Mouse (Mus musculus): Measurements from ENCODE around the gene Vax2.

Vax2 gene

DNA sequence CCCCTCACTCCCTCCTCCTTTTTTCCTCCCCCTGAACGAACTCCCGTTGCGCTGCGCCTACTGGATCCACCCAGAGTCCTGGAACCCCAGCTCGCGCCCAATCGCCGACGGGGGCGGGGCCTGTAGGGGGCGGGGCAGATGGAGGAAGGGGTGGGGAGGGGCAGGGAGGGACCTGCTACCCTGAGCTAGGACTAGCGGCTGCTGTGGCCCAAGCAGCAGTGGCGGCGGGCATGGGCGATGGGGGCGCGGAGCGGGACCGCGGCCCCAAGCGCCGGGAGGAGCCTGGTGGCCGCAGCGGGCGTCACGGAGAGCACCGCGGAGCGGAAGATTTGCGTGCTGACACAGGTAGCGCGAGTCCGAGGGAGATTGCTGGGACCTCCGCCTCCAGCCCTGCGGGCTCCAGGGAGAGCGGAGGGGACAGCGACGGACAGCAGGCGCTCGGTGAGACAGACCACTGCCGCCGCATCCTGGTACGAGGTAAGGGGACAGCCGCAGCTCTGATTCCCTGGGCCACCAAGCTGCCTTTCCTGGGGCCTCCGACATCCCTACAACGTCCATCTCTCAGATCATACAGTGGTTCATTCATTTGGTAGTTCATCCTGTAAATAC, at the start of gene Vax2:
TSS of gene Vax2 (plus strand) at position 198 of the 609 bp plus-strand sequence.
- peak; percentile 35 for DNase-seq (ENCODE audit: low read depth)

DNA sequence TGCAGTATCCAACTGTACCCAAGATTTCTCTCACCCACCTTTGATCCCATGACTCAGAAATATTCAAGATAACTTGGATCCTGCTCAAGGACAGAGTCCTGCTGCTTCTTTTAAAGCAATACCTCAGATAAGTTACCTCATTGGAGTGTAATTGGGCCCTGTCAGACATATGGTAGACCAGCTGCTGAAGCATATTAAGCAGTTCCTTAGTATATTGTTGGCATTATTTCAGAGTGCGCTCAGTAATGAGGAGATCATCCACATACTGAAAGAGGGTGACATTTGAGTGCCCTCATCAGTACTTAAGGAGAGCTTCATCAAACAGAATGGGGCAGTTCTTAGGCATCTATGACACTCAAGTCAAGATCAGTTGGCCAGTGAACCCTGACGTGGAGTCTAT, 46.1 kb upstream of the Vax2 start:
- no peak for DNase-seq (ENCODE audit: low read depth)

DNA sequence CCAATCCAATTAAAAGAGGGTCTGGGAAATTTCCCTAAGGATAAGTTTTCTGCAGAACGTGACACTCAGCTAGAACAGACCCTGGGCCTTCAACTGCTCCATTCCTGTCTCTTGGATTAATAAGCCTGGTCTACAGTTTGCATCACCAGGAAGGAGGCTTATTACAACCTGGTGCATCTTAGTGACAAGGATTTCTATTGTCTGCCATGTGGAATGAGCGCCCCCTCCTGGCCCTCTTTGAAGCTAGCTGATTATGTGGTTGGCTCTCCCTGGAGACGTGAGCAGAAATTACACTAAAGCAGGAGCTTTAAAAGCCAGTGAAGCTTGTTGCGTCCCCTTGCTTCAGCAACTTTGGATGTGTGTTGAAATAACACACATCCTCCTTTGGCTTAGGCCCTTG, 37.7 kb upstream of the Vax2 start:
- peak; percentile 67 for DNase-seq (ENCODE audit: low read depth)

DNA sequence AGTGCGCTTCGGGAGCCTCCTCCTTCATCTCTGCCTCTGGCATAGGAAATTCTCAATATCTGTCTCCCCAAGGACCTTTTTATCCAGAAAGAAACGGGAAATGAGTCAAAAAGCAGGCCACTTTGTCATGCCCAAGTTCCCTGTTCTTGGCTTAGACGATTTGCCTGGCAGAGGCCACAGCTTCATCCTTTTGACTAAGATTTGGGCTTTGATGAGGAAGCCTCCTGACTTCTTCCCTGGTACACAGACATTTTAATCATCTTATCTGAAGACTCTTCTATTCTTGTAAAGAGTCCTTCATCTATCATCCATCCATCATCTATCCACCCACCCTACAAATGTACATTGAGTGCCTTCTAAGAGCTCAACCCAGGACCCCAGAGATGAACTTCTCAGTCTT, 33.3 kb upstream of the Vax2 start, which contains the start of gene Cd207:
TSS of gene Cd207 (minus strand) at position 101 of the 400 bp plus-strand sequence.
- no peak for DNase-seq (ENCODE audit: low read depth)

DNA sequence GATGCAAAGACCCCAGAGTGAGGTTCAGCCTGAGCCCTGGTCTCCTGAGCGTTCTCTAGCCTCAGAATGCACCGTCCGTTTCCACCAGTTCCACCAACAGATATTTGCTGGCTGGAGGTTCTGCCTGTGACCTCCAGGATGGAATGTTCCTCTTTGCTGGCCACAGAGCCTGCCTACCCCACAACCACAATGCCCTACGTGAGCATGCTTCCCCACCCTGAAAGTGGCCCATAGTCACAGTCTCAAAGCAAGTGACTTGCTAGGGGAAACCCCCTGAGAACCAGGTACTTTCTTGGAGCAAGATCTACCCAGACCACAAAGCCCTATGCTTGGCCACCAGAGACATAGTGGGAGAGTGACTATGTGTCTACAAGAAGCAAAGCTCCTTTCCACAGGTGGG, 21.7 kb upstream of the Vax2 start:
- DNase-seq (ENCODE audit: low read depth), result no peak

DNA sequence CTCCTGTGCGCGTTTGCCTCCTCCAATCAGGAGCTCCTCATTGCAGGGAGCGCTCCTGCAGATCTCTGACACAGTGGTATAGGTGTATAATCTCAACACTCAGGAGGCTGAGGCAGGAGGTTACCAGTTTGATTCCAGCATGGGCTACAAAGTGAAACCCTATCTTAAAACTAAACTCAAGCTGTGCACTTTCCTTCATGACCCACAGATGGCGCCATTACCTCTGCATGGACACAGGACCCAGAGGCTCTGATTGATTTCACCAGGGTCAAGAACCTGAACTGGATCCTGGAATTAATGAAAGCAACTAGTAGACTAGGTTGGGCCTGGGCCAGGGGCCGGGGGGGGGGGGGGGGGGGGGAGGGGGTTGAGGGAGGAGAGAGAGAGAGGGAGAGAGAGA, 20.8 kb upstream of the Vax2 start:
- DNase-seq (ENCODE audit: low read depth), result peak; percentile 61

DNA sequence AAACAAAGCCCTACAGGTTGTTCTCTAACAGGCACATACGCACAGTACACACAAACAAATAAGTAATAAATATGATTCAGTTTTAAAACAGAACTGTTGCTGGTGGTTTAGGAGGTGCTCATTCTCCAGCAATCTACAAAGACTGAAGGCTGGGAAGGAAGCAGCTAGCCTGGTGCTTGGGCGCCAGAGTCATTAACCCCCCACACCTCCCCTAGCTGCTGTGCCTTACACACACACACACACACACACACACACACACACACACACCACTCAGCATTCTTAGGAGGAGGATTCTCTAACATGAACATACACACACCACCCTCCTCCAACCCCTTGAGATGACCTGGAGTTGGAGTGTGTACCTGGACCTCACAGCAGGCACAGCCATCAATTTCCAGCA, 20.1 kb upstream of the Vax2 start:
- DNase-seq (ENCODE audit: low read depth), result no peak

DNA sequence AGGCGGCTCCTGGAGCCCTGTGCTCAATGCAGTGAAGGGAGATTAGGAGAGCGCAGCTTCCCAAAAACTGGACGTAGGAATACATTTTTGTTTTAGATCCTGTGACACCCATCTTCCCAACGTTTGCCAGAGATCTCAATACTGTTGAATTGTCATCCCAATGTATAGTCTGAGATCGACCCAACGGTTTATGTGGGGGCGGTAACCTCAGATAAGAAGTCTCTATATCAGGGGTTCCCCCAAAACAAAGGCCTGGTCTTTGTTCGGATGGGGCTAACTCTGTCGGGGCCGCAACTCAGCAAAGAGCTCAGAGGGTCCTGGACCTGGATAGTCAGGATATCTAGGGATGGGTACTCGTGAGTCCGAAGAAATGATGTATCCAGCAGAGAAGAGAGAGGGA, 18.1 kb upstream of the Vax2 start:
- no peak for DNase-seq (ENCODE audit: low read depth)

DNA sequence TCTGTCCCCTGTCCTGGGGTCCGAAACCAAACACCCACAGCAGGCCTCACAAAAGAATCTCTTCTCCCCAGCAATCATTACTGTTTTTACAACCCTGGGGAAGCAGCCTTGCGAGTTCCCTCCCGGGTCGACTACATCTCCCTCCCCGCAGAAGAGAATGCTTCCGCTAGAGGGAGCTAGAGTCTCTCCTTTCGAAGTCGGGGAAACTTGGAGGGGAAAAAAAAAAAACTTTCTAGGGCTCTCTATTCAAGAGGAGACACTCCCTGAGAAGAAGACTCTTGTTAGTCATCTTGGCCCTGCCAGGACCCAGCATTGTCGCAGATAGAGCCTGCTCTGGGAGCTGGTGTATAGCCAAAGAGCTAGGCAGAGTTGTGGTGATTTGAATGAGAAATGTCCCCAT, 17.2 kb upstream of the Vax2 start:
- DNase-seq (ENCODE audit: low read depth), result peak; percentile 74

DNA sequence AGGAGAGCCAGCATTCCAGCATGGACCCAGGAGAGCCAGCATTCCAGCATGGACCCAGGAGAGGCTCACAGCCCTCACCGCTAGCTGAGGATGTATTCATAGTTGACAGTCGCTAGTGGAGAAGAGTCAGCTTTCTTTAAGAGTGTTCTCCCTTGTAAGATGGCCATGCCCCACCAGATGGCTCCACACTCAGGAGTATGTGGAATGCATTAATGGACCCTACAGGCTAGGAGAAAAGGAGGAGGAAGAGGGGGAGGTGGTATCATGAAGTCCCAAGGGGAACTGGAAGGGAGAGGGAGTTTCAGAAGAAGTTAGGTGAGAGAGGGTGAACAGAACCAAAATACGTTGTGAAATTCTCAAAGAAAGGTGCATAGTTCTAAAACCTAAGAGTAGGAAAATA, 15.3 kb upstream of the Vax2 start:
- no peak for DNase-seq (ENCODE audit: low read depth)

DNA sequence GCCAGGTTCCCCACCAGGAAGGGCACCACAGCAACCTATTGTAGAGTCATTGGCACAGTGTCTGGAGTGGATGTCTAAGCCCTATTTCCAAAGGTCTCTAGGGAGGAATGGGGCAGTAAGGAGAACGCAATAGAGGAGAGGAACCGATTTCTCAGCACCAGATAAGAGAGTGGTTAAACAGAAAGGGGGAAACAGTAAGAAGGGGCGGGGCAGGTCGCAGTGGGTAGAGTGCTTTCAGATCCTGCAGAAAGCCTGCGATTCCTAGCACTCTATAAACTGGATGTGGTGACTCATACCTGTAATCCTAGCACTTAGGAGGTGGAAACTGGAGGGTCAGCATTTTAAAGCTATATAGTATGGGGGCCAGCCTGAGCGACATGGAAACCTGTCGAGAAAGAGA, 14.4 kb upstream of the Vax2 start:
- no peak for DNase-seq (ENCODE audit: low read depth)

DNA sequence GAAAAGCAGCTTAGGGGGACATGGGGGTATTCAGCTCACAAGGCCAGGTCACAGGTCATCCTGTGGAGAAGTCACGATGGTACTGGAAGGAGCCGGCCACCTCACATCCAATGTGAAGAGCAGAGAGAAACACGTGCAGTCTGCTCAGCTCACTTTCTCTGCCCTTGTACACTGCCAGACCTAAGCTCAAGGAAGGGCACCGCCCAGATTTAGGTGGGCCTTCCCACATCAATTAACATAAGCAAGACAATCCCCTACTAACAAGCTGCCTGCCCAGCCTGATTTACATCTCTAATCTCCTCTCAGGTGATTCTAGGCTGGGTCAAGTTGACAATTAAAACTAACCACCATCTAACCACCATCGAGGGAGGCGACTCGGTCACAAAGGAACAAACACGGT, 13.1 kb upstream of the Vax2 start:
- DNase-seq (ENCODE audit: low read depth), result no peak

DNA sequence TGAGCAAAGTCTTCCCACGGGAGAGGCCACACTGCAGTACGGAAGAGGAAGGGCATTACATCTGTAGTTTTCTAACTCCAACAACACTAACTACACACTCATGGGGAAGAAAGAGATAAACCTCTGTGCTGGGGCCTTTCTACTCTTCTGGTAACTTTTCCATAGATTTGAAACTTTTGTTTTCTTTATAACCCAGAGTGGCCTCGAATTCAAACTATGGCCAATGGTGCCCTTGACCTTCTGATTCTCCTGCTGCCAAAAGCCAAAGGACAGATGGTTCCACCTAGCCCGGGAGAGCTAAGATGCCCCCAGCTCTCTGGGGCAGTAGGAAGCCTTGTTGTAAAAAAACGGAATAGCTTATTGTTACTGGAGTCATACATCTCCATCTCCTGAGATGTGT, 11.1 kb upstream of the Vax2 start:
- DNase-seq (ENCODE audit: low read depth), result no peak

DNA sequence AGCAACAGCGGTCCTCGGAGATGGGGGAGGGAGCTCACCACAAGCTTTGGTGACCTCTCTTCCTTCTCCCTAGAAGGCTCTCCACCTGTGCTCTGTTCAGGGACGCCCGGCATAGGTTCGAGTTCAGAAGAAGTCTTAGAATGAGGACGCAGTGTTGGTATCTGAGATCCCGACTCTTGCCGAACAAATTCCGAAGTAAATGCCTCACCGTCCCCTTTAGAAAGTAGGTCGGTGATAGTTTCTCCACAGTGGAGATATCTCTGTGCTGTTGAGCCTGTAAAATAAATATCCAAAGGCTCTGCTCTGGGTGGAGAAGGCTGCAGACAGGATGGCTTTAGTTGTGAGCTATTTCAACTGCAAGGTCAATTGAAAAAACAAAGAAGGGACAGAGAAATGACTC, 10.1 kb upstream of the Vax2 start:
- no peak for DNase-seq (ENCODE audit: low read depth)

DNA sequence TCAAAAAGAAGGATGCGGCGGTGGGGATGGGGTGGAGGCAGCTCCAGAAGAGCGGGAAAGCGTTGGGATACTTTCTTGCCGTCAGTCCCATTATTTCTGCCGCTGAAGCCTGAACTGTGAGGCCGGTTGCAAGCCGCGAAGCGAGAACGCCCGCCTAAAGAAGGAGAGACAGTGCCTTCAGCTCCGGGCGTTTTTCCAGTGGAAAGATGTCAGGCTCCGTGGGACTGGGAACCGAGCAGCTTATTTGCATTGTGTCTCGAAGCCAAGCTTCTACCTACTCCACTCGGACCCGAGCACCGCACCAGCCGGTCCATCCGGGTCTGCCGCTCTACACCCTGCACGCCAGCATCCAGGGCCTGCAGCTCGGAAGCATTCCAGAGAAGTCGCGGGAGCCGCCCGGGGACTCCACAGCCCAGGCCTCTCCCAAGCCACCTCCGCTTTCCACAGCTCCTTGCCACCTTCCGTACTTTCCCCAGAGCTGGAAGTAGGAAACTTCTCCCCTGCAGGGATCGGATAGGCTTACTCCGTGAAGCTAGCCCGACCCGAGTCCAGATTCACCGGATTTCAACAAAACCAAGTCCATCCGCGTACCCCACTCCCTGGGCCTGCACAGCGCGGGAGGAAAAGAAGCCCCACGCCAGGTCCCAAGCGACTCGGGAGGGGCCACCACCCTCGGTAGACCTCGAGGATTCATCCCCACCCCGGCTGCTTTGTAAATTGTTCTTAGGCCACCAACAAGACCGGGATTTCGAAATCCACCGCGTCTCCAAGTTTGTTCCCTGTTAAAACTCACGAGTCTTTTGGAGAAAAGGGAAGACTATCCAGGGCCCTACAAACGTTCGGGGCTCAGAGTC, 8.7 kb upstream of the Vax2 start:
- DNase-seq (ENCODE audit: low read depth), result no peak

DNA sequence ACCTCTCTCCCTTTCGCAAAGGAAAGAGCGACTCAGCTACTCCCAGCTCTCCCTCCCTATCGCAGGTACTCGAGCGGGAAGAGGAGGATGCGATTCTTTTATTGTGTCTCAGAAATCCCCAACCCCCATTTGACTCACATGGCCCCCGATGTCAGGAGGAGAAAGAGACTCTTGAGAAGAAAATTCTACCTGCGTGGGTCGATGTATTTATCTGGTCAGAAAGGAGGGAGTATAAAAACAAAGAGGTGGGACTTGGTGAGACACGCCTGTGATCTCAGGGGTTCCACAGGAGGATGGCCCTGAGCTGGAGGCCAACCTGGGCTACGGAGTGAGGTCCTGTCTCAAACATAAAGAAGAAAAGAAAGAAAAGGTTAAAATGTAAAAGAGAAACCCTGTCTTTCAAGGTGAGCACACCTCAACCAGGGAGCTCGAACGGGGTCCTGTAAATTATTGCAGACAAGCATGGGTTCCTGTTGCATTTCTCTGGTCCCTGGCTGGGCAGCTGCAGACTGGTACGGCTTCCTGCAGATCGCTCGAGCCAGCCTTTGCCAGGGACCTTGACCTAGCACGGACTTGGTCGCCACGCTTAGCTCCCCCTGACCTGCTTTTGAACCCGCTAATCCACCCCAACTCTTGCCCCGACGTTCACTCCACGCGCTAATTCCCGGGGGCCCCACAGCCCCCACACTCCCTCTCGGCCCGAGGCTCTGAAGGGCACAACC, 7.9 kb upstream of the Vax2 start:
- no peak for DNase-seq (ENCODE audit: low read depth)

DNA sequence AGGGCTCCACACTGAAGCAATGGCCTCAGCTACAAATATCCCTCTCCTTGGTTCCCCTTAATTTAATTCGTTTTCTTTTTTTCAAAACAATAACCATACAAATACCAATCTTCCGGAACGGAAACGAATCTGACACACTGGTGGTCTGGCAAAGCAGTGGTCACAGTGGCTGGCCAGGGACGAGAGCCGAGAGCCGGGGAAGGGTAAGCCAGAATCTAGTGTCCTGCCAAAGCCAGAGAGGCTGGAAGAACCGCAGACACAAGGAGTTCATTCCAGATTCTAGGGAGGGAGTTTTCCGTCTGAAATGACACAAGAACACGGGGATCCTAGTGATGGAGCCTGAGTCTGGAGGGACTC, 7.4 kb upstream of the Vax2 start:
- no peak for DNase-seq (ENCODE audit: low read depth)

DNA sequence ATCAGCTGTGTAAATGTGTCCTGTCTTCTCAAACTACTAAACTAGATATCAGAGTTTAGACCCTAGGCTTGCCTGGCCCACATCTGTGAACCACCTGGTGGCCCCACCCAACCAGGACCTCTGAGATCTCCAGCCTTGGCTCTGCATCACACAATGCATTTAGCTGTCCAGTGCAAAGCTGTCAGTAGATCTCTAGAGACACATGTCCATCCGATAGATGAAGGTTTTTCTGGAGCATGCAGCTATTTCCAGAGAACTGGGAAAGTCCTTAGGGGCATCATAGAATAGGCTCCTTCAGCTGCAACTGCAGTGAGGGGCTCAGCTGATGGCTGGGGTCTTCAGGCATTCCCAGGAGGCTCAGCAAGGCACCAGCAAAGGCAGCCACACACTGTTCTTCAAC, 6.8 kb upstream of the Vax2 start:
- DNase-seq (ENCODE audit: low read depth), result no peak

DNA sequence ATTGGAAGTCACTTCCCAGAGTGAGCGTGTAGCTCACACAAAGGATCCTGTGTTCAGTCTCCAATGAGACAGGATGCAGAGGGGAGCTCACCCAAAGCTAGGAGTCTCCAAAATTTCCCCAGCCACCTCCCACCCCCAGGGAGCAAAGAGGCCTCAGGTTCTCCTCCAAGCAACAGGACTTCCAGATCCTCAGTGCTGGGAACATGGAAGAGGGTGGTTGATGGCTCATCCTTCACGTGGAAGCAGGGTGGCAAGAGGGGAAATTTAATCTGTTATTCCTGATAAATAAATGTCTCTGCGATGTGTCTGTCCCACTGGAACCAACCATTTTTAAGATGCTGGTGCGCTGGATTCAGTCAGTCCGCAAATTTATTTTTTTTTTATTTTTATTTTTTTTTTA, 6.4 kb upstream of the Vax2 start:
- DNase-seq (ENCODE audit: low read depth), result no peak

DNA sequence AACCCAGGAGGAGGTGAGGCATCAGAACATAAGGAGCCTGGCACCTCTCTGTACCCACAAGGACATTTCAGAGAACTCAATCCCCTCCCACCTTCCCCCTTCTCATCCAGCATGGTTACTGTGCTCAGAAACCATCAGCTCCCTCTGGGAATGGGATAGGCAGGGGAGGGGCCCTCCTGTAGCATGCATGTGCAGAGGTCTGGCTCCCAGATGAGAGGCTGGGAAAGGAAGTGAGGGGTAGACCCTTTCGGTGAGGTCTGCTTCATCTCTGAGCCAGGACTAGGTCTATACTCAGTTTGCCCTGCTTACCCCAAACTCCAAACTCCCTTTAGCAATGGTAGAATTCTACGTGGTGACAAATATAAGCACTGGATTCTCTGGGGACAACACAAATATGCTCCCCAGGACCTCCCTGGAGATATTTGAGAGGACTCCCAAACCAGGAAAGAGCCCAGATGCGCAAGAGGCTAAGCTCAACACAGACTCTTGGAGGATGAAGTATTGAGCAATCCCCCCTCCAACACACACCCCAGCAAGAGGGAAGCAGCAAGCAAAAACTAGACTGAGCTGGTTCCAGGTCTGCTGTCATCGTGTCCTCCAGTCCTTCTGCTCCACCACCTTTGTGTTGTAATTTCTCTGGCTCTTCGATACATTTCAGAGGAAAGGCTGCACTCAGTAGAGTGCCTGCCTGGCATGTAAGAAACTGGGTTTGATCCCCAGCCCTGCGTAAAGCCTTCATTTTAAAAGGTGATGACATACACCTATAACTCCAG, 3.1 kb upstream of the Vax2 start:
- DNase-seq (ENCODE audit: low read depth), result no peak

DNA sequence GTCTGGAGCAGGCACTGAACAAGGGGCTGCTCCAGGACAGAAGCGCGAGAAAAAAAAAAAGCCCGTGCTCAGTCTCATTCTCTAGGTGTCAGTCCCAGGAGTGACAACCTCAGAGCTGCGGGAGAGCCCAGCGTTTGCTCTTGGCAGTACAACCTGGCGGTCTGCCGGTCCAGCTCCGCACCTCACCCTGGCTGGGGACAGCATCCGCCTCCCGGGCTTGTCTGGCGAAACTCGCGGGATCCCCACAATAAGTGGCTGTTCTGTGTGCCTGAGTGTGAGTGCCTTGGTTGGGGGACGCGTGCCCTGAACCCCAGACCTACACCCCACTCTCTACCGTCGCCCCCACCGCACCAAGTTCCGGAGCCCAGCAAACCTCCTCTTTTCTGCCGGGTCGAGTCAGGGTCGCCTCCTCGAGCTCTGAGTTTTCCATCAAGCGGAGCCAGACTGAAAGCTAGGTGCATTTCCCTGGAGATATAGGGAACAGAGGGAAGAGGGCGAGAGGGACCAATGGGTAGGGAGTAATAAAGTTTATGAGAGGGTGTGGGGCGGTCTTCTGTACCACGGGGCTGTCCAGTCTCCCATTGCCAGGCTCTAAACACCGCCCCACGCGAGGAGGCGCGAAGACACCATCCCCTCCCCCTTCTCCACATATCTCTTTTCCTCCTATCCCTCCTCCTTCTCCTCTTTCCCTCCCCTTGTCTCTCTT, 550 bp upstream of the Vax2 start:
- DNase-seq (ENCODE audit: low read depth), result no peak

All from c-Kit-positive CD71-negative TER-119-negative erythroid progenitor cells, embryonic 14.5 days (primary cell).